Mouse (Mus musculus): Measurements from ENCODE around the gene Smim6.

DNA sequence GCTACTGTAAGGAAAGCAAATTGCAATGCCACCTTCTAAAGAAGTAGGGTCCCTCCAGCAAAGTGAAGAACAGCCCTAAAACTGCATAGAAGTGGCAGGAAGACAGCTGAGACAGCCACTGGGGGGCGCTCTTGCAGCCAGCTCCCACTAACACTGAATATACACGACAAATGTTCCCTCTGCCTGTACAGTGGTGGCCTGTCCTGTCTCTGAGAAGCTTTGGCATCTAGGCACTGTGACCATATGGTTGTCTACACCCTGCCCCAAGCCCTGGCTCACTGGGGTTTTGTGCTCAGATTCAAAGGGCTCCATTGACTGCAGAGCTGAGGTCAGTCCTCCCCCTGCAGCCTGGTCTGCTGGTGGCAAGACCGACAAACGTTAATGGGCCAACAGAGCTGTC, 12.9 kb upstream of the Smim6 start:
- TF ChIP-seq CTCF (IDR thresholded peaks at IDR 0.05; ENCODE audit: borderline replicate concordance, control insufficient read depth, extremely low read depth, insufficient read depth, low read length, poor library complexity) (peak; percentile 75; the same call in 1 of the 2 replicates), POLR2A (IDR thresholded peaks at IDR 0.05; ENCODE audit: control insufficient read depth, extremely low read depth, insufficient read depth, low read length, poor library complexity) (no peak)
